Mouse (Mus musculus) intestine, postnatal 0 days (tissue): ENCODE results near the gene Bbs12. TPM values are rescaled to one million over a fixed set of nuclear protein-coding genes. Genes with fewer than 3 reads are reported as not detected.
A peak's percentile ranks its signal among the peaks of the same experiment; 100 is the strongest.

Source experiments
- ATAC-seq: fragments of 200-750 bp; cut with Nextera tagmentation; 2 replicates; pipeline ENCODE4 v1.8.0; 2017; ENCODE audit warnings: mild to moderate bottlenecking, moderate TSS enrichment, moderate library complexity
- H3K27ac ChIP-seq: fragments of 300-500 bp; sonication (generic); 2 replicates; pipeline ENCODE4 v1.5.1; 2014; ENCODE audit warnings: mild to moderate bottlenecking, low read depth, low read length, moderate library complexity
- H3K27me3 ChIP-seq: fragments of 300-500 bp; sonication (generic); replicated peaks from 2 replicates; pipeline ENCODE4 v1.6.1; 2014; ENCODE audit warnings: low read length, mixed read lengths; ENCODE audit not compliant: control insufficient read depth, insufficient read depth
- H3K36me3 ChIP-seq: fragments of 300-500 bp; sonication (generic); 2 replicates; pipeline ENCODE4 v1.6.1; 2014; ENCODE audit warnings: mild to moderate bottlenecking, moderate library complexity; ENCODE audit not compliant: control insufficient read depth, insufficient read depth
- H3K4me1 ChIP-seq: fragments of 300-500 bp; sonication (generic); replicated peaks from 2 replicates; pipeline ENCODE4 v1.6.1; 2014; ENCODE audit warnings: antibody characterized with exemption, low read length, mixed read lengths; ENCODE audit not compliant: control insufficient read depth, insufficient read depth
- H3K4me2 ChIP-seq: fragments of 300-500 bp; sonication (generic); replicated peaks from 2 replicates; pipeline ENCODE4 v1.6.1; 2014; ENCODE audit warnings: low read depth, mild to moderate bottlenecking, moderate library complexity
- H3K4me3 ChIP-seq: fragments of 300-500 bp; sonication (generic); 2 replicates; pipeline ENCODE4 v1.5.1; 2014; ENCODE audit warnings: low read depth, low read length
- H3K9ac ChIP-seq: fragments of 300-500 bp; sonication (generic); 2 replicates; pipeline ENCODE4 v1.6.1; 2014; ENCODE audit warnings: mild to moderate bottlenecking, low read depth, low read length
- H3K9me3 ChIP-seq: fragments of 300-500 bp; sonication (generic); 2 replicates; pipeline ENCODE4 v1.6.1; 2016; ENCODE audit warnings: mixed run types; ENCODE audit not compliant: control insufficient read depth
- CTCF ChIP-seq: sonication (generic); IDR thresholded peaks from 2 replicates; pipeline ENCODE4 v1.5.1; 2016; ENCODE audit warnings: low read depth, mild to moderate bottlenecking, control low read depth, antibody characterized with exemption, moderate library complexity
- WGBS: fragments of 180-500 bp; shearing (Covaris S2); extraction: QIAGEN DNeasy Blood & Tissue Kit; methylation state at CpG from one replicate; pipeline ENCODE4 v1.1.7; 2014; 5-methylcytosine and 5-hydroxymethylcytosine counted together
- polyA plus RNA-seq: library from polyadenylated mRNA; unstranded; fragments of >200 nt; fragmentation: Nextera tagmentation; extraction: Ambion mirVana; gene quantifications from 2 replicates; pipeline ENCODE4 v1.2.1, GENCODE M21; 2015

The Bbs12 gene
- polyA plus RNA-seq, 1 experiment from 2014 or later = 1.7 TPM

GRCm38 (mm10) chr3:37331999-37332449, 19.7 kb downstream of the Bbs12 start:
- no peak overlapping the region for H3K4me2 ChIP-seq
- H3K4me3 ChIP-seq = no peak overlapping the region
- no peaks in the 10 kb centered on the region for H3K9me3 ChIP-seq
- H3K27me3 ChIP-seq = no peaks in the 10 kb centered on the region
- no peak overlapping the region for H3K27ac ChIP-seq
- H3K4me1 ChIP-seq = no peaks in the 10 kb centered on the region
- no peak overlapping the region for H3K9ac ChIP-seq
- WGBS = 61% methylated on average over 6 of the region's 6 CpGs
- TF ChIP-seq CTCF = no peak
- ATAC-seq = no peak
- no peaks in the 10 kb centered on the region for H3K36me3 ChIP-seq

- ATAC-seq = no peak
- 86% methylated on average over 4 of the region's 4 CpGs for WGBS
- Histone ChIP-seq H3K9ac (no peak overlapping the region), H3K4me1 (no peaks in the 10 kb centered on the region), H3K27me3 (no peaks in the 10 kb centered on the region), H3K9me3 (no peaks in the 10 kb centered on the region), H3K27ac (no peak overlapping the region), H3K4me3 (no peak overlapping the region), H3K36me3 (no peaks in the 10 kb centered on the region), H3K4me2 (no peak overlapping the region)
- no peak for TF ChIP-seq CTCF
Observed at GRCm38 (mm10) chr3:37334053-37334452, 21.7 kb downstream of the Bbs12 start.

- Histone ChIP-seq H3K27ac (no peak overlapping the region), H3K9me3 (no peaks in the 10 kb centered on the region), H3K36me3 (no peaks in the 10 kb centered on the region), H3K4me2 (no peak overlapping the region), H3K27me3 (peaks cover 5% of the 10 kb centered on the region; the same call in 1 of the 2 replicates), H3K4me3 (no peak overlapping the region), H3K9ac (no peak overlapping the region), H3K4me1 (no peaks in the 10 kb centered on the region)
- ATAC-seq = no peak
- peak; percentile 60 for TF ChIP-seq CTCF
- WGBS = 64% methylated on average over 5 of the region's 5 CpGs
Observed at GRCm38 (mm10) chr3:37341110-37341509, 28.8 kb downstream of the Bbs12 start.

GRCm38 (mm10) chr3:37342811-37343210, 30.5 kb downstream of the Bbs12 start:
- H3K4me1 ChIP-seq = no peaks in the 10 kb centered on the region
- no peak for TF ChIP-seq CTCF
- no peak overlapping the region for H3K9ac ChIP-seq
- H3K27ac ChIP-seq = no peak overlapping the region
- H3K9me3 ChIP-seq = no peaks in the 10 kb centered on the region
- WGBS = 65% methylated on average over 5 of the region's 5 CpGs
- no peaks in the 10 kb centered on the region for H3K36me3 ChIP-seq
- no peak overlapping the region for H3K4me3 ChIP-seq
- peaks cover 14% of the 10 kb centered on the region; the same call in 1 of the 2 replicates for H3K27me3 ChIP-seq
- no peak overlapping the region for H3K4me2 ChIP-seq
- no peak for ATAC-seq

GRCm38 (mm10) chr3:37347671-37348070, 35.3 kb downstream of the Bbs12 start:
- no peak overlapping the region for H3K27ac ChIP-seq
- H3K9me3 ChIP-seq = no peaks in the 10 kb centered on the region
- peak overlapping the region; percentile 89 for H3K4me2 ChIP-seq
- H3K9ac ChIP-seq = no peak overlapping the region
- no peak for TF ChIP-seq CTCF
- no peaks in the 10 kb centered on the region for H3K36me3 ChIP-seq
- ATAC-seq = no peak
- WGBS = 37% methylated on average over 9 of the region's 9 CpGs
- peaks cover 28% of the 10 kb centered on the region for H3K27me3 ChIP-seq
- H3K4me1 ChIP-seq = no peaks in the 10 kb centered on the region
- peak overlapping the region; percentile 63 for H3K4me3 ChIP-seq

- 1% methylated on average over 72 of the region's 75 CpGs for WGBS
- no peaks in the 10 kb centered on the region for H3K4me1 ChIP-seq
- no peaks in the 10 kb centered on the region for H3K36me3 ChIP-seq
- peak within 1 kb of the TSS; percentile 63 for H3K4me3 ChIP-seq
- H3K9me3 ChIP-seq = no peaks in the 10 kb centered on the region
- H3K27ac ChIP-seq = no peak within 1 kb of the TSS
- peak within 1 kb of the TSS; percentile 89 for H3K4me2 ChIP-seq
- ATAC-seq = peak; percentile 36; the same call in 1 of the 2 replicates
- TF ChIP-seq CTCF = no peak
- H3K9ac ChIP-seq = peak within 1 kb of the TSS; percentile 58
- H3K27me3 ChIP-seq = peaks cover 28% of the 10 kb centered on the region
Observed at GRCm38 (mm10) chr3:37348221-37349165, 36.1 kb downstream of the Bbs12 start, which contains the start of gene Fgf2. Fgf2 (plus strand) TSS chr3:37348346.
